Mouse (Mus musculus) G1E (cell line): ENCODE measurements around the gene Tstd1. TPM values are rescaled to one million over a fixed set of nuclear protein-coding genes. Genes with fewer than 3 reads are reported as not detected.

ENCODE experiments used
- ATAC-seq: 2 replicates; pipeline ENCODE4 v1.8.0; 2016; ENCODE audit warnings: mild to moderate bottlenecking; ENCODE audit not compliant: insufficient number of reproducible peaks, poor library complexity, low FRiP score, severe bottlenecking; ENCODE audit errors: extremely low read depth
- DNase-seq: peaks from one replicate; pipeline ENCODE4 v3.0.0; 2012; ENCODE audit warnings: low spot score
- H3K27me3 ChIP-seq: 2 replicates; pipeline ENCODE4 v1.6.1; 2012; ENCODE audit warnings: mild to moderate bottlenecking, low read length, inconsistent platforms; ENCODE audit not compliant: insufficient read depth
- H3K36me3 ChIP-seq: replicated peaks from 2 replicates; pipeline ENCODE3; 2012; ENCODE audit warnings: mild to moderate bottlenecking, inconsistent platforms
- H3K4me1 ChIP-seq: 2 replicates; pipeline ENCODE4 v1.6.1; 2012; ENCODE audit warnings: low read depth, low read length, inconsistent platforms, mixed read lengths; ENCODE audit not compliant: insufficient read depth
- H3K4me3 ChIP-seq: 2 replicates; pipeline ENCODE4 v1.5.1; 2012; ENCODE audit warnings: low read depth, mild to moderate bottlenecking, inconsistent platforms, low read length, moderate library complexity, mixed read lengths
- H3K9me3 ChIP-seq: replicated peaks from 2 replicates; pipeline ENCODE4 v1.6.1; 2012; ENCODE audit warnings: inconsistent platforms
- CTCF ChIP-seq: IDR thresholded peaks from 2 replicates; pipeline ENCODE4 v1.5.1; 2012; ENCODE audit warnings: low read depth, low read length, inconsistent platforms, mixed read lengths
- GATA1 ChIP-seq: IDR thresholded peaks from 2 replicates; pipeline ENCODE4 v1.6.1; 2012; ENCODE audit warnings: borderline replicate concordance, low read length, inconsistent platforms, mixed read lengths
- GATA2 ChIP-seq: IDR thresholded peaks from 2 replicates; pipeline ENCODE4 v1.6.1; 2012; ENCODE audit warnings: low read depth, low read length, inconsistent platforms, borderline replicate concordance
- POLR2AphosphoS5 ChIP-seq: IDR thresholded peaks from 2 replicates; pipeline ENCODE4 v1.6.1; 2012; ENCODE audit warnings: low read depth, low read length, inconsistent platforms; ENCODE audit not compliant: insufficient replicate concordance
- TAL1 ChIP-seq: conservative IDR thresholded peaks from 2 replicates; pipeline ENCODE4 v1.6.1; 2012; ENCODE audit warnings: low read depth, low read length, inconsistent platforms, mixed read lengths
- polyA plus RNA-seq: library from polyadenylated mRNA; stranded (reverse); fragments of >175 nt; gene quantifications from 2 replicates; pipeline ENCODE4 v1.2.3, GENCODE M21; 2012
- total RNA-seq, 2 experiments: library from RNA; stranded (forward) in 1 of 2; stranded (reverse) in 1 of 2; fragments of 200-1000 nt in 1 of 2; fragments of >200 nt in 1 of 2; fragmentation: Nextera tagmentation in 1 of 2; gene quantifications; 2 replicates each; pipeline ENCODE4 v1.2.3; 2014 to 2017

Gene Tstd1
- total and polyA plus RNA-seq, 3 experiments: 0.42 to 2.9 TPM; not detected in 1

GRCm38 (mm10) chr1:171411492-171411941, 7.2 kb upstream of the Tstd1 start:
- Histone ChIP-seq H3K4me1 (peaks cover 26% of the 10 kb centered on the region), H3K27me3 (peaks cover 15% of the 10 kb centered on the region), H3K36me3 (peaks cover 30% of the 10 kb centered on the region), H3K4me3 (peak overlapping the region; percentile 87), H3K9me3 (no peaks in the 10 kb centered on the region)
- no peak for TF ChIP-seq GATA1
- TF ChIP-seq POLR2AphosphoS5: no peak
- TF ChIP-seq TAL1: no peak
- no peak for TF ChIP-seq CTCF
- no peak for TF ChIP-seq GATA2
- ATAC-seq (no peak), DNase-seq (peak; percentile 56)

- Histone ChIP-seq H3K36me3 (peaks cover 35% of the 10 kb centered on the region), H3K4me3 (peak overlapping the region; percentile 87), H3K27me3 (peaks cover 12% of the 10 kb centered on the region), H3K9me3 (no peaks in the 10 kb centered on the region), H3K4me1 (peaks cover 26% of the 10 kb centered on the region)
- ATAC-seq (peak; percentile 47), DNase-seq (peak; percentile 37)
- TF ChIP-seq CTCF: no peak
- no peak for TF ChIP-seq GATA1
- TF ChIP-seq POLR2AphosphoS5: no peak
- TF ChIP-seq TAL1: no peak
- no peak for TF ChIP-seq GATA2
Observed at GRCm38 (mm10) chr1:171412001-171412441, 6.7 kb upstream of the Tstd1 start.

- no peak for DNase-seq
- TF ChIP-seq GATA1 (no peak), CTCF (no peak), POLR2AphosphoS5 (no peak), TAL1 (no peak), GATA2 (no peak)
- peaks cover 8% of the 10 kb centered on the region for H3K27me3 ChIP-seq
Observed at GRCm38 (mm10) chr1:171412446-171412845, 6.2 kb upstream of the Tstd1 start.

GRCm38 (mm10) chr1:171413608-171414007, 5.1 kb upstream of the Tstd1 start:
- Histone ChIP-seq H3K9me3 (no peaks in the 10 kb centered on the region), H3K4me3 (no peak overlapping the region), H3K4me1 (peaks cover 25% of the 10 kb centered on the region), H3K27me3 (peaks cover 5% of the 10 kb centered on the region; the same call in 1 of the 2 replicates), H3K36me3 (peaks cover 51% of the 10 kb centered on the region)
- DNase-seq (no peak), ATAC-seq (no peak)
- no peak for TF ChIP-seq POLR2AphosphoS5
- no peak for TF ChIP-seq TAL1
- TF ChIP-seq GATA1: no peak
- no peak for TF ChIP-seq CTCF
- TF ChIP-seq GATA2: no peak

More at GRCm38 (mm10) chr1:171412446-171412845, 6.2 kb upstream of the Tstd1 start:
- H3K36me3 ChIP-seq: peaks cover 39% of the 10 kb centered on the region
- H3K4me3 ChIP-seq: peak overlapping the region; percentile 87
- ATAC-seq: no peak
- peaks cover 26% of the 10 kb centered on the region for H3K4me1 ChIP-seq
- H3K9me3 ChIP-seq: no peaks in the 10 kb centered on the region

- Histone ChIP-seq H3K9me3 (no peaks in the 10 kb centered on the region), H3K27me3 (no peaks in the 10 kb centered on the region), H3K36me3 (peaks cover 63% of the 10 kb centered on the region), H3K4me3 (no peak overlapping the region), H3K4me1 (peaks cover 2% of the 10 kb centered on the region; the same call in 1 of the 2 replicates)
- ATAC-seq: no peak
- DNase-seq: no peak
- no peak for TF ChIP-seq TAL1
- no peak for TF ChIP-seq GATA2
- no peak for TF ChIP-seq GATA1
- TF ChIP-seq POLR2AphosphoS5: no peak
- no peak for TF ChIP-seq CTCF
Observed at GRCm38 (mm10) chr1:171419291-171419882, 715 bp downstream of the Tstd1 start.

DNA sequence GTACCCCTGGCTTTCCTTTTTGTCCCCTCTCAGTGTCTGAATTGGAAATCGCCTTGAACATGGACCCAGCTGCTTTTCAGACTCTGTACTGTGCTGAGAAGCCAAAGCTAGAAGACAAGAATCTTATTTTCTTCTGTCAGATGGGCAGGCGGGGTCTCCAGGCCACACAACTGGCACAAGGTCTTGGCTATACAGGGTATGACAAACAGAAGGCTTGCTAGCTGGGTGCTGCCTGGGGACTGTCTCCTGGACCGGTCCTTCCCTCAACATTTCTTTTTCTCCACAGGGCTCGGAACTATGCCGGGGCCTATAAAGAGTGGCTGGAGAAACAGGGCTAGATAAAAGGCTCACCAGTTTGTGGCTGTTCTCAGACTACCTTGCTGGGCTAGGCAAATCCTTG, 1.2 kb downstream of the Tstd1 start:
- Histone ChIP-seq H3K4me1 (no peaks in the 10 kb centered on the region; the same call in 1 of the 2 replicates), H3K36me3 (peaks cover 60% of the 10 kb centered on the region), H3K4me3 (no peak overlapping the region), H3K9me3 (no peaks in the 10 kb centered on the region), H3K27me3 (no peaks in the 10 kb centered on the region)
- TF ChIP-seq CTCF: no peak
- no peak for TF ChIP-seq TAL1
- TF ChIP-seq GATA2: no peak
- no peak for TF ChIP-seq GATA1
- no peak for TF ChIP-seq POLR2AphosphoS5
- ATAC-seq: no peak
- no peak for DNase-seq
